Mouse (Mus musculus) testis, adult 2 months (tissue): ENCODE data around the gene Atp13a4. TPM values are rescaled to one million over a fixed set of nuclear protein-coding genes. Genes with fewer than 3 reads are reported as not detected.
A peak's percentile ranks its signal among the peaks of the same experiment; 100 is the strongest.

Experiments used
- H3K27ac ChIP-seq: fragments of 200-500 bp; 2 replicates; pipeline ENCODE4 v1.5.1; 2012; ENCODE audit warnings: low read depth, low read length; ENCODE audit not compliant: control insufficient read depth, insufficient read depth
- H3K27me3 ChIP-seq: fragments of 200-500 bp; 2 replicates; pipeline ENCODE4 v1.6.1; 2012; ENCODE audit warnings: mild to moderate bottlenecking, low read length, moderate library complexity; ENCODE audit not compliant: control insufficient read depth, insufficient read depth
- H3K36me3 ChIP-seq: fragments of 200-500 bp; 2 replicates; pipeline ENCODE4 v1.6.1; 2012; ENCODE audit warnings: mild to moderate bottlenecking, low read length; ENCODE audit not compliant: control insufficient read depth, insufficient read depth
- H3K4me1 ChIP-seq: fragments of 200-500 bp; 2 replicates; pipeline ENCODE4 v1.6.1; 2012; ENCODE audit warnings: low read length; ENCODE audit not compliant: control insufficient read depth, insufficient read depth
- H3K4me3 ChIP-seq: fragments of 200-500 bp; 2 replicates; pipeline ENCODE4 v1.5.1; 2012; ENCODE audit warnings: low read depth, mild to moderate bottlenecking, low read length, moderate library complexity, mixed read lengths; ENCODE audit not compliant: control insufficient read depth
- CTCF ChIP-seq: fragments of 200-500 bp; IDR thresholded peaks from 2 replicates; pipeline ENCODE4 v1.5.1; 2012; ENCODE audit warnings: low read depth, mild to moderate bottlenecking, inconsistent platforms, low read length, moderate library complexity; ENCODE audit not compliant: control insufficient read depth, insufficient read depth, insufficient replicate concordance
- POLR2A ChIP-seq: fragments of 200-500 bp; IDR thresholded peaks from 2 replicates; pipeline ENCODE4 v1.6.1; 2012; ENCODE audit warnings: low read depth, mild to moderate bottlenecking, inconsistent platforms, low read length, moderate library complexity; ENCODE audit not compliant: control insufficient read depth
- polyA plus RNA-seq: library from polyadenylated mRNA; depleted of rRNA; stranded (reverse); fragments of >200 nt; gene quantifications from 2 replicates; pipeline ENCODE4 v1.2.3, GENCODE M21; 2012

Atp13a4 gene
- polyA plus RNA-seq, 1 experiment = 3.9 TPM

DNA sequence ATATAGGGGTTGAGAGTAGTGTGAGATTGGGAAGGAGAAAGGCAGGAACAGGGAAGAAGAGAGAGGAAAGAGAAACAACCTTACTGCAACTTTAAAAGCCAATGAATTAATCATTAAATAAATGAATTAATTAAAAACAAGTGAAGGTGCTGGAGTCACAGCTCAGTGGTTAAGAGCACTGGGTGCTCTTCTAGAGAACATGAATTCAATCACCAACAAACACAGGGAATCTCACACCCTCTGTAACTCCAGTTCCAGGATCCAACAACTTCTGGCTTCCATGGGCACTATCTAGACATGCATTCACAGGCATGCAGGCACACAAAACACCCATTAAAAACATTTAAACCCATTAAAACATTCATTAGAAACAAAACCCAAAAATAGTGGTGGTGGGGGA is 63.2 kb downstream of the Atp13a4 start:
- TF ChIP-seq POLR2A (no peak), CTCF (no peak)
- Histone ChIP-seq H3K4me1 (no peaks in the 10 kb centered on the region), H3K36me3 (no peaks in the 10 kb centered on the region)

GRCm38 (mm10) chr16:29480396-29480795 is 64.3 kb downstream of the Atp13a4 start:
- Histone ChIP-seq H3K4me1 (no peaks in the 10 kb centered on the region), H3K27me3 (no peaks in the 10 kb centered on the region), H3K4me3 (no peak overlapping the region), H3K27ac (no peak overlapping the region), H3K36me3 (no peaks in the 10 kb centered on the region)
- no peak for TF ChIP-seq POLR2A
- TF ChIP-seq CTCF = no peak

More for the DNA sequence above, 63.2 kb downstream of the Atp13a4 start:
- no peaks in the 10 kb centered on the region for H3K27me3 ChIP-seq
- H3K4me3 ChIP-seq = no peak overlapping the region
- H3K27ac ChIP-seq = no peak overlapping the region

DNA sequence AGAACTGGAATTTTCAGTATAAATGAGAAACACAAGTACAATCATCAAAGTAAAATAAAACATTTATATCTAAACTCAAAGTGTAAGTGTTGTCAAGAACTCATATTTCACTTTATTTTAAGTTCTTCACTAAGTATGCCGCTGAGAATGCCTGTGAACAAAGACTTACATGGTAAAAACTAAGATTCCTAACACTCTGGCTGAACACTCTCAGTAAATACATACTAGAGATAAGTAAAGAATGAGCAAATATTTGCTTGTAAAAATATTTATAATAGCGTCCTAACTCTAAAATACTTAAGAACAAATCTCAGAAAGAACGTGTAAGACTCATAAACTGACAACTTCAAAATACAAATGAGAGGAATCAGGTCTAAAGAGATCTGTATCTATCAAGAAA is 80.9 kb downstream of the Atp13a4 start:
- Histone ChIP-seq H3K27me3 (no peaks in the 10 kb centered on the region), H3K36me3 (no peaks in the 10 kb centered on the region), H3K4me3 (no peak overlapping the region), H3K27ac (no peak overlapping the region), H3K4me1 (no peaks in the 10 kb centered on the region)
- TF ChIP-seq CTCF (no peak), POLR2A (no peak)

GRCm38 (mm10) chr16:29459331-29459730 is 85.3 kb downstream of the Atp13a4 start:
- Histone ChIP-seq H3K4me3 (no peak overlapping the region), H3K27ac (no peak overlapping the region), H3K36me3 (no peaks in the 10 kb centered on the region), H3K27me3 (no peaks in the 10 kb centered on the region), H3K4me1 (no peaks in the 10 kb centered on the region)
- TF ChIP-seq CTCF (no peak), POLR2A (no peak)

- no peak overlapping the region for H3K27ac ChIP-seq
- H3K4me1 ChIP-seq = no peaks in the 10 kb centered on the region
- no peaks in the 10 kb centered on the region for H3K27me3 ChIP-seq
- TF ChIP-seq POLR2A (no peak), CTCF (no peak)
- H3K36me3 ChIP-seq = no peaks in the 10 kb centered on the region
- no peak overlapping the region for H3K4me3 ChIP-seq
Observed at GRCm38 (mm10) chr16:29456851-29457250, 87.8 kb downstream of the Atp13a4 start.

- TF ChIP-seq CTCF = no peak
- TF ChIP-seq POLR2A = no peak
- Histone ChIP-seq H3K27ac (no peak overlapping the region), H3K27me3 (no peaks in the 10 kb centered on the region), H3K4me3 (no peak overlapping the region), H3K36me3 (no peaks in the 10 kb centered on the region), H3K4me1 (no peaks in the 10 kb centered on the region)
Observed at GRCm38 (mm10) chr16:29453282-29453681, 91.4 kb downstream of the Atp13a4 start.

DNA sequence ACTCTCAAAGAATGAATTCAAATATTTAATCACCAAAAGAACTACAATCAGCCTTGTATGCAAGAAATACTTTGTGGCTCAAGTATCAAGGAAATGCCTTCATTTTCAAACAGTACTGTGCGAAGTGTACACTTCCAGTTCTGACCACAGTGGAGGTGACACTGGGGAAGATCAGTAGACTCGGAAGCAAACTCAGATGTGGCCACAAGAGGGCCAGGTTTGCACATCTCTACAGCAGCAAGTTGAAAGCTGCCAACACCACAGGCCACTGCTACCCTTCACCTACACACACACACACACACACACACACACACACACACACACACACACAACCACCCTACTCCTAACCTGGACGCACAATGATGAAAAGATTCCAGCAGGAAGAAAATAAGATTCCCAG is 93.0 kb downstream of the Atp13a4 start:
- Histone ChIP-seq H3K4me3 (no peak overlapping the region), H3K27me3 (no peaks in the 10 kb centered on the region), H3K36me3 (no peaks in the 10 kb centered on the region), H3K4me1 (no peaks in the 10 kb centered on the region), H3K27ac (no peak overlapping the region)
- TF ChIP-seq POLR2A = no peak
- TF ChIP-seq CTCF = peak; percentile 46; the same call in 1 of the 2 replicates

- no peak for TF ChIP-seq CTCF
- TF ChIP-seq POLR2A = no peak
- no peaks in the 10 kb centered on the region for H3K27me3 ChIP-seq
- no peaks in the 10 kb centered on the region for H3K36me3 ChIP-seq
- no peak overlapping the region for H3K27ac ChIP-seq
- no peaks in the 10 kb centered on the region for H3K4me1 ChIP-seq
- no peak overlapping the region for H3K4me3 ChIP-seq
Observed at GRCm38 (mm10) chr16:29442126-29442525, 102.5 kb downstream of the Atp13a4 start.
